10 mouse cellular contexts compared by ENCODE assay signal in the genomic region with DNA sequence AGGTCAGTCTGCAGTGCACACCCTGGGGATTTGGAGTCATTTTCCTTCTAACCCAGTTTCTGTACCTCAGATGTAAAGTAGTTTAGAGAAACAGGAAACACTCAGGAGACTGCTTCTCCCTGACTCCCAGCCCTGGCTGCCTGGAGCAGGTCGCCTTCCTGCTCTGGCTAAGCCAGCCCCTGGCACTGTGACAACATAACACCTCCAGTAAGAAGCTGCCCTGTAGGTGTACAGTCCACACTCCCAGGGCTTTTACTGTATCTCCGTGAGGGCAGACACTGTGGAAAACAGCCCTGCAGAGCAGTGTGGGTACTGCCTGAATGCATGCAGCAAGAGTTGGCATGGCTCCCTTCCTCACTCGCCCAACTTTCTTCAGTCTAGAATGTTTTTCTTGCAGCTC. TPM values are rescaled to one million over a fixed set of nuclear protein-coding genes. Genes with fewer than 3 reads are reported as not detected.
DNase-seq lines count a peak whose midpoint lies in the region; ATAC-seq lines count a peak whose summit lies in the region.
"Had no signal": no experiment of that assay in that cellular context is flagged by ENCODE, and none has a peak within 500 bp of the region (broad histone marks: within the 10 kb centered on the region; RNA-seq: fewer than 3 reads in every experiment).

No protein-coding gene starts in this region.

- H3K9ac ChIP-seq in liver, embryonic 11.5 days (ENCODE audit: low read depth, low read length): 0 out of 2 replicates have a peak overlapping the region, but pooled peaks have one; percentile 23
- H3K9ac ChIP-seq in hindbrain, embryonic 16.5 days (ENCODE audit: low read depth, low read length): peak overlapping the region; percentile 19; the same call in 1 of the 2 replicates

- H3K9me3 ChIP-seq in liver, embryonic 11.5 days (ENCODE audit: control insufficient read depth, low read length): no peaks in the 10 kb centered on the region
- H3K9me3 ChIP-seq in forebrain, embryonic 10.5 days: no peaks in the 10 kb centered on the region
- H3K9me3 ChIP-seq in hindbrain, embryonic 16.5 days (ENCODE audit: control insufficient read depth, low read length): no peaks in the 10 kb centered on the region

- WGBS in liver, embryonic 11.5 days: 64% methylated on average over 3 of the region's 3 CpGs
- 83% methylated on average over 3 of the region's 3 CpGs for WGBS in forebrain, embryonic 10.5 days
- 20% methylated on average over 3 of the region's 3 CpGs for WGBS in hindbrain, embryonic 16.5 days

- ATAC-seq in liver, embryonic 11.5 days (replicated peaks; ENCODE audit: low FRiP score): no peak
- no peak for ATAC-seq in hindbrain, embryonic 16.5 days
- no peak for ATAC-seq in erythroblast, adult 5-6 weeks (replicated peaks; ENCODE audit: low FRiP score, poor library complexity, severe bottlenecking)

- peaks cover 39% of the 10 kb centered on the region for H3K27me3 ChIP-seq in liver, embryonic 11.5 days (replicated peaks; ENCODE audit: control insufficient read depth, insufficient read depth, low read length)
- H3K27me3 ChIP-seq in forebrain, embryonic 10.5 days (ENCODE audit: poor library complexity, severe bottlenecking): peaks cover 10% of the 10 kb centered on the region
- H3K27me3 ChIP-seq in hindbrain, embryonic 16.5 days (replicated peaks; ENCODE audit: control insufficient read depth, insufficient read depth, low read length): no peaks in the 10 kb centered on the region

- peak overlapping the region; percentile 30; the same call in 1 of the 2 replicates for H3K4me2 ChIP-seq in liver, embryonic 11.5 days
- H3K4me2 ChIP-seq in hindbrain, embryonic 16.5 days (ENCODE audit: low read length): peak overlapping the region; percentile 96

- no peak for DNase-seq in liver, embryonic 11.5 days (ENCODE audit: low spot score)
- DNase-seq in liver: no peak
- no peak for DNase-seq in forebrain, embryonic 10.5 days (ENCODE audit: extremely low spot score, low spot score)
- peak; percentile 42 for DNase-seq in lung, postnatal 14 days
- no peak for DNase-seq in urinary bladder, postnatal 25 days (ENCODE audit: low spot score)
- no peak for DNase-seq in layer of hippocampus, adult 11-12 months (ENCODE audit: low spot score)

- no peak overlapping the region for H3K27ac ChIP-seq in liver, embryonic 11.5 days (ENCODE audit: low read depth, low read length)
- no peak overlapping the region for H3K27ac ChIP-seq in forebrain, embryonic 10.5 days
- H3K27ac ChIP-seq in hindbrain, embryonic 16.5 days (ENCODE audit: low read depth, low read length): peak overlapping the region; percentile 42; the same call in 1 of the 2 replicates

- H3K36me3 ChIP-seq in liver, embryonic 11.5 days (ENCODE audit: control insufficient read depth, insufficient read depth, low read length): no peaks in the 10 kb centered on the region
- peaks cover 55% of the 10 kb centered on the region for H3K36me3 ChIP-seq in forebrain, embryonic 10.5 days (replicated peaks)
- H3K36me3 ChIP-seq in hindbrain, embryonic 16.5 days (ENCODE audit: control insufficient read depth, insufficient read depth, low read length): 0 out of 2 replicates have a peak, but pooled peaks cover 2% of the 10 kb centered on the region
- H3K36me3 ChIP-seq: G1E had no signal

- peaks cover 47% of the 10 kb centered on the region for H3K4me1 ChIP-seq in liver, embryonic 11.5 days (replicated peaks; ENCODE audit: control insufficient read depth, insufficient read depth, low read length)
- H3K4me1 ChIP-seq in forebrain, embryonic 10.5 days: peaks cover 87% of the 10 kb centered on the region
- peaks cover 64% of the 10 kb centered on the region for H3K4me1 ChIP-seq in hindbrain, embryonic 16.5 days (ENCODE audit: control insufficient read depth, insufficient read depth, low read depth, low read length)

- no peak overlapping the region for H3K4me3 ChIP-seq in liver, embryonic 11.5 days (ENCODE audit: low read depth, low read length)
- H3K4me3 ChIP-seq in forebrain, embryonic 10.5 days: peak overlapping the region; percentile 98
- H3K4me3 ChIP-seq in hindbrain, embryonic 16.5 days (ENCODE audit: low read length): peak overlapping the region; percentile 82

RNA-seq across cellular contexts. Expression of gene Soga1, which starts 3.4 kb away (rescaled TPM):
- 4.0 and 5.3 TPM in 2 replicates for polyA plus RNA-seq in liver, embryonic 11.5 days (2014; fragmentation: Nextera tagmentation; extraction: Ambion mirVana)
- polyA plus RNA-seq in forebrain, embryonic 10.5 days (2016; fragmentation: Nextera tagmentation; extraction: Ambion mirVana): 3.5 and 4.0 TPM in 2 replicates
- polyA plus RNA-seq in hindbrain, embryonic 16.5 days (2015; fragmentation: Nextera tagmentation; extraction: Ambion mirVana): 4.4 and 4.6 TPM in 2 replicates
- 0.21 and 1.3 TPM in 2 replicates for total RNA-seq in erythroblast, adult 5-6 weeks (2015; ENCODE audit: low replicate concordance)
- 0.56 and 1.1 TPM in 2 replicates for total RNA-seq in erythroblast, adult 5-6 weeks (2017; ENCODE audit: low replicate concordance)

RNA-seq across cellular contexts. Expression of gene Tldc2, which starts 11.2 kb away (rescaled TPM):
- polyA plus RNA-seq in liver, embryonic 11.5 days (2014; fragmentation: Nextera tagmentation; extraction: Ambion mirVana): not detected in 2 replicates
- polyA plus RNA-seq in forebrain, embryonic 10.5 days (2016; fragmentation: Nextera tagmentation; extraction: Ambion mirVana): not detected in 2 replicates
- polyA plus RNA-seq in hindbrain, embryonic 16.5 days (2015; fragmentation: Nextera tagmentation; extraction: Ambion mirVana): not detected in 2 replicates
- not detected in 2 replicates for total RNA-seq in erythroblast, adult 5-6 weeks (2015; ENCODE audit: low replicate concordance)
- not detected in 2 replicates for total RNA-seq in erythroblast, adult 5-6 weeks (2017; ENCODE audit: low replicate concordance)
- total RNA-seq: G1E; heart, postnatal 10 days had no signal
- polyA plus RNA-seq: G1E had no signal

RNA-seq across cellular contexts. Expression of gene Samhd1, which starts 59.4 kb away (rescaled TPM):
- 33.1 and 33.2 TPM in 2 replicates for polyA plus RNA-seq in liver, embryonic 11.5 days (2014; fragmentation: Nextera tagmentation; extraction: Ambion mirVana)
- 29.4 and 30.4 TPM in 2 replicates for polyA plus RNA-seq in forebrain, embryonic 10.5 days (2016; fragmentation: Nextera tagmentation; extraction: Ambion mirVana)
- polyA plus RNA-seq in hindbrain, embryonic 16.5 days (2015; fragmentation: Nextera tagmentation; extraction: Ambion mirVana): 9.5 and 11.1 TPM in 2 replicates
- total RNA-seq in erythroblast, adult 5-6 weeks (2015; ENCODE audit: low replicate concordance): 69.9 and 105 TPM in 2 replicates
- total RNA-seq in erythroblast, adult 5-6 weeks (2017; ENCODE audit: low replicate concordance): 81.6 and 89.4 TPM in 2 replicates
